Mouse (Mus musculus) megakaryocyte, embryonic 14.5 days (primary cell): ENCODE results near the gene Palm3. TPM values are rescaled to one million over a fixed set of nuclear protein-coding genes. Genes with fewer than 3 reads are reported as not detected.

ENCODE experiments used
- H3K27me3 ChIP-seq: replicated peaks from 2 replicates; pipeline ENCODE3; 2012; ENCODE audit warnings: inconsistent platforms
- H3K36me3 ChIP-seq: replicated peaks from 2 replicates; pipeline ENCODE3; 2012; ENCODE audit warnings: low read length, inconsistent platforms, mixed read lengths
- H3K4me1 ChIP-seq: 2 replicates; pipeline ENCODE4 v1.6.1; 2012; ENCODE audit warnings: inconsistent platforms
- H3K4me3 ChIP-seq: replicated peaks from 2 replicates; pipeline ENCODE3; 2012; ENCODE audit warnings: moderate library complexity, mild to moderate bottlenecking, inconsistent platforms
- H3K9me3 ChIP-seq: 2 replicates; pipeline ENCODE4 v1.6.1; 2012; ENCODE audit warnings: inconsistent platforms
- FLI1 ChIP-seq: IDR thresholded peaks from 2 replicates; pipeline ENCODE4 v1.6.1; 2012; ENCODE audit warnings: low read length, inconsistent platforms, mixed read lengths
- GATA1 ChIP-seq: IDR thresholded peaks from 3 replicates; pipeline ENCODE4 v1.6.1; 2012; ENCODE audit warnings: mixed read lengths, low read length, inconsistent platforms, borderline replicate concordance
- polyA plus RNA-seq: library from polyadenylated mRNA; stranded (reverse); fragments of >175 nt; gene quantifications from 2 replicates; pipeline ENCODE4 v1.2.3, GENCODE M21; 2012; ENCODE audit warnings: low replicate concordance; ENCODE audit not compliant: insufficient read depth

The Palm3 gene
- polyA plus RNA-seq, 1 experiment, result not detected

- H3K4me1 ChIP-seq, result peaks cover 60% of the 10 kb centered on the region
- H3K27me3 ChIP-seq, result peaks cover 35% of the 10 kb centered on the region
- TF ChIP-seq FLI1, result no peak
- TF ChIP-seq GATA1, result no peak
- H3K4me3 ChIP-seq, result no peak overlapping the region
- H3K9me3 ChIP-seq, result no peaks in the 10 kb centered on the region
- H3K36me3 ChIP-seq, result peaks cover under 1% of the 10 kb centered on the region
Observed at GRCm38 (mm10) chr8:84008362-84008761, 12.9 kb upstream of the Palm3 start.

GRCm38 (mm10) chr8:84009876-84010275 is 11.4 kb upstream of the Palm3 start:
- TF ChIP-seq FLI1 (no peak), GATA1 (no peak)
- no peaks in the 10 kb centered on the region for H3K36me3 ChIP-seq
- peak overlapping the region; percentile 44 for H3K4me3 ChIP-seq
- peaks cover 48% of the 10 kb centered on the region for H3K4me1 ChIP-seq
- H3K27me3 ChIP-seq, result peaks cover 40% of the 10 kb centered on the region
- no peaks in the 10 kb centered on the region for H3K9me3 ChIP-seq

GRCm38 (mm10) chr8:84010625-84011611 is 10.4 kb upstream of the Palm3 start:
- H3K4me1 ChIP-seq, result peaks cover 43% of the 10 kb centered on the region
- peaks cover 47% of the 10 kb centered on the region for H3K27me3 ChIP-seq
- no peaks in the 10 kb centered on the region for H3K36me3 ChIP-seq
- TF ChIP-seq GATA1 (no peak), FLI1 (no peak)
- H3K4me3 ChIP-seq, result peak overlapping the region; percentile 93
- H3K9me3 ChIP-seq, result peaks cover 6% of the 10 kb centered on the region

GRCm38 (mm10) chr8:84011705-84012498 is 9.4 kb upstream of the Palm3 start, which contains the start of gene 2210011C24Rik:
Gene 2210011C24Rik (minus strand): TSS chr8:84012171.
- Histone ChIP-seq H3K4me1 (peaks cover 35% of the 10 kb centered on the region), H3K9me3 (peaks cover 10% of the 10 kb centered on the region), H3K27me3 (peaks cover 53% of the 10 kb centered on the region), H3K4me3 (peak within 1 kb of the TSS; percentile 93), H3K36me3 (no peaks in the 10 kb centered on the region)
- TF ChIP-seq FLI1 (no peak), GATA1 (no peak)

- H3K9me3 ChIP-seq, result peaks cover 10% of the 10 kb centered on the region
- peaks cover 35% of the 10 kb centered on the region for H3K4me1 ChIP-seq
- H3K4me3 ChIP-seq, result peak overlapping the region; percentile 93
- no peak for TF ChIP-seq FLI1
- TF ChIP-seq GATA1, result no peak
- H3K36me3 ChIP-seq, result no peaks in the 10 kb centered on the region
- H3K27me3 ChIP-seq, result peaks cover 59% of the 10 kb centered on the region
Observed at GRCm38 (mm10) chr8:84012499-84013165, 8.6 kb upstream of the Palm3 start.

- no peak overlapping the region for H3K4me3 ChIP-seq
- peaks cover 10% of the 10 kb centered on the region for H3K9me3 ChIP-seq
- TF ChIP-seq FLI1 (no peak), GATA1 (no peak)
- H3K36me3 ChIP-seq, result no peaks in the 10 kb centered on the region
- H3K4me1 ChIP-seq, result peaks cover 21% of the 10 kb centered on the region
- peaks cover 70% of the 10 kb centered on the region for H3K27me3 ChIP-seq
Observed at GRCm38 (mm10) chr8:84015833-84016232, 5.4 kb upstream of the Palm3 start.

- peaks cover 10% of the 10 kb centered on the region for H3K9me3 ChIP-seq
- H3K27me3 ChIP-seq, result peaks cover 78% of the 10 kb centered on the region
- H3K4me1 ChIP-seq, result peaks cover 14% of the 10 kb centered on the region
- H3K36me3 ChIP-seq, result no peaks in the 10 kb centered on the region
- TF ChIP-seq GATA1 (no peak), FLI1 (no peak)
- no peak overlapping the region for H3K4me3 ChIP-seq
Observed at GRCm38 (mm10) chr8:84019738-84020137, 1.5 kb upstream of the Palm3 start.

GRCm38 (mm10) chr8:84021569-84021968 is 298 bp downstream of the Palm3 start:
- peaks cover 27% of the 10 kb centered on the region for H3K4me1 ChIP-seq
- TF ChIP-seq GATA1 (no peak), FLI1 (no peak)
- peaks cover 84% of the 10 kb centered on the region for H3K27me3 ChIP-seq
- H3K4me3 ChIP-seq, result no peak overlapping the region
- H3K36me3 ChIP-seq, result no peaks in the 10 kb centered on the region
- H3K9me3 ChIP-seq, result no peaks in the 10 kb centered on the region; the same call in 1 of the 2 replicates

GRCm38 (mm10) chr8:84023085-84023484 is 1.8 kb downstream of the Palm3 start:
- Histone ChIP-seq H3K36me3 (no peaks in the 10 kb centered on the region), H3K4me1 (peaks cover 34% of the 10 kb centered on the region), H3K27me3 (peaks cover 86% of the 10 kb centered on the region), H3K4me3 (no peak overlapping the region), H3K9me3 (no peaks in the 10 kb centered on the region)
- TF ChIP-seq FLI1 (no peak), GATA1 (no peak)
